Mouse (Mus musculus): Measurements from ENCODE around the gene Klk5. TPM values are rescaled to one million over a fixed set of nuclear protein-coding genes. Genes with fewer than 3 reads are reported as not detected.

Klk5 gene
- polyA plus RNA-seq, 1 experiment from 2014 or later, result not detected

DNA sequence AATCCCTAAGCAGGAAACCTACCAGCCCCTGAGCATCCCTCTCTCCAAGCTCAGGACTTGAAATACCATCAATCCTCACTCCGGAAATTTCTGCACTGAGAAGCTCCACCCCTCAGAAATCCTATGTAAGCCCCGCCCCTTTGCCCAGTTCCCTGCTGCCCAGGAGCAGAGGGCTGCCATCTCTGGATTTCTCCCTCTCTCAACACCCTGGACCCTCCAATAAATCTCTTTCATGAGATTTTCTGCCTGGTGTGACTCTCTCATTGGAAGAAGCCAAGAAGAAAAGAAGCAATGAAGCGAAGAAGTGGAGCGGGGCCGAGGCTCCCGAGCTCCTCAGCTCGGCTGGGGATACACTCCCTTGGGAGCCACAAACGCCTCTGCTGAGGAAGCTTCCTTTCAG, 18.6 kb downstream of the Klk5 start:
- no peaks in the 10 kb centered on the region for H3K4me1 ChIP-seq (ENCODE audit: control insufficient read depth, insufficient read depth, low read length)
- H3K27me3 ChIP-seq (replicated peaks; ENCODE audit: control insufficient read depth, insufficient read depth, low read length), result no peaks in the 10 kb centered on the region
- no peak overlapping the region for H3K4me2 ChIP-seq (ENCODE audit: low read depth, low read length)
- no peak overlapping the region for H3K9ac ChIP-seq (ENCODE audit: low read depth, low read length)
- no peaks in the 10 kb centered on the region for H3K9me3 ChIP-seq (ENCODE audit: control insufficient read depth, low read length)
- no peak overlapping the region for H3K4me3 ChIP-seq (ENCODE audit: low read length)
- no peaks in the 10 kb centered on the region for H3K36me3 ChIP-seq (ENCODE audit: control insufficient read depth, insufficient read depth, low read length)
- WGBS, result 72% methylated on average over 8 of the region's 8 CpGs
- no peak overlapping the region for H3K27ac ChIP-seq (ENCODE audit: low read length)
- no peak for ATAC-seq

DNA sequence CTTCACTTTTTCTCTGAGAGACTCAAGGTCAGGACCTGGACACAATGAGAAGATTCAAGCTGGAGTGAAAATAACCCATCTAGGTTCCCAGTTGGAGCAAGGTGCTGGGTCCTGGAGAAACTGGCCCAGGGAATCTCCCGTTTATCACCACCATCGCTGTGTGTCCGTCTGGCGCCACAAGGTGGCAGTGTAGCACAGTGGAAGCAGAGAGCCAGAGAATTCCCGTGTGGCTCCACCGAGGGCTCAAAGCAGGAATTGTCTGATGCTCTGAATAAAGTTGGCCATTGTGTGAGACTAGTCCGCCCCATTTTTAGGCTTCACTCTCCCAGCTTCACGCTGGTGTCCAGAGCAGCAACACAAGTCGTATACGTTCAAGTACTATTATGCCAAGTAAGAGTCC, 31.5 kb downstream of the Klk5 start:
- no peak overlapping the region for H3K27ac ChIP-seq (ENCODE audit: low read length)
- no peaks in the 10 kb centered on the region for H3K9me3 ChIP-seq (ENCODE audit: control insufficient read depth, low read length)
- H3K4me1 ChIP-seq (ENCODE audit: control insufficient read depth, insufficient read depth, low read length), result no peaks in the 10 kb centered on the region
- no peak overlapping the region for H3K4me3 ChIP-seq (ENCODE audit: low read length)
- ATAC-seq, result no peak
- no peaks in the 10 kb centered on the region for H3K27me3 ChIP-seq (replicated peaks; ENCODE audit: control insufficient read depth, insufficient read depth, low read length)
- no peaks in the 10 kb centered on the region for H3K36me3 ChIP-seq (ENCODE audit: control insufficient read depth, insufficient read depth, low read length)
- WGBS, result 7% methylated on average over 10 of the region's 10 CpGs
- no peak overlapping the region for H3K4me2 ChIP-seq (ENCODE audit: low read depth, low read length)
- H3K9ac ChIP-seq (ENCODE audit: low read depth, low read length), result no peak overlapping the region

DNA sequence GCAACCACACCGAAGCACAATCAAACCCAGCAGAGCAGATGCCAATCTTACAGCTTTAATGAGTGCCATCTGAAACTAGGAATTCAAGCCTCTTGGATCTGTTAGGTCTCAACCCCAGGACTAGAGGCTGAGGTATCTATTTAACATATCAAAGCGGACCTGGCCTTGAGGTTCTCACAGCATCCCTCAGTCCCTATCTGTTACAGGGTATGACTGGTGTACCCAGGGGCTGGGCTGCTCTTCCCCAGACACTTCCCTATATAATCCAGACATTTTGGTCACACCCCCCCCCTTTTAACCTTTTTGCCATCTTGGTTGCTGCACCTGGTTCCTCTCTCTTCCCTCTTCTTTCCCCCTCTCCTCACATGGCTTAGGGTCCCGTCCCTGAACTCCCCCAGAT, 31.9 kb downstream of the Klk5 start:
- no peaks in the 10 kb centered on the region for H3K27me3 ChIP-seq (replicated peaks; ENCODE audit: control insufficient read depth, insufficient read depth, low read length)
- no peaks in the 10 kb centered on the region for H3K9me3 ChIP-seq (ENCODE audit: control insufficient read depth, low read length)
- no peak overlapping the region for H3K4me3 ChIP-seq (ENCODE audit: low read length)
- no peaks in the 10 kb centered on the region for H3K4me1 ChIP-seq (ENCODE audit: control insufficient read depth, insufficient read depth, low read length)
- no peak overlapping the region for H3K9ac ChIP-seq (ENCODE audit: low read depth, low read length)
- no peak overlapping the region for H3K27ac ChIP-seq (ENCODE audit: low read length)
- ATAC-seq, result no peak
- WGBS, result 85% methylated on average over 3 of the region's 3 CpGs
- no peak overlapping the region for H3K4me2 ChIP-seq (ENCODE audit: low read depth, low read length)
- H3K36me3 ChIP-seq (ENCODE audit: control insufficient read depth, insufficient read depth, low read length), result no peaks in the 10 kb centered on the region

DNA sequence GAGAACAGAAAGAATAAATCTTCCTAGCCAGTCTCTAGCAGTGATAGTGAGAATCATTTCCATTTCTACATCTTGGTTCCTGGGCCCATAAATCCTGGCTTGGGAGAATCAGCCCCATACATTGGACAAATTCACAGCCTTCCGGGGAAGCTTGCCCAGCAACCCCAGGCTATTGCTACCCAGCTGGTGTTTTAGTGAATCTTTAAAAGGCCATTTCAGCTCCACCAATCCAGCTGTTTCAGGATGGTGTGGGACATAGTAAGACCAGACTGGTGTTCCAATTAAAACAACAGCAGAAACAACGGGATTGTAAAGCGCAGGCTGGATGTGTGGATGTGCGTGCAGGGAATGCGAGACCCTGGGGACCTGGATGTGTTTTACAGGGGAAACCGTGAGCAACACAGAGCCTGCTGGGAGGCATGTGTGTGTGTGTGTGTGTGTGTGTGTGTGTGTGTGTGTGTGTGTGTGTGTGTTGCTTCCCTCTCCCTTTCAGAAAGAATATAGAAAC, 33.2 kb downstream of the Klk5 start:
- Histone ChIP-seq H3K27me3 (replicated peaks; ENCODE audit: control insufficient read depth, insufficient read depth, low read length) (no peaks in the 10 kb centered on the region), H3K36me3 (ENCODE audit: control insufficient read depth, insufficient read depth, low read length) (no peaks in the 10 kb centered on the region), H3K9ac (ENCODE audit: low read depth, low read length) (no peak overlapping the region), H3K9me3 (ENCODE audit: control insufficient read depth, low read length) (no peaks in the 10 kb centered on the region), H3K4me3 (ENCODE audit: low read length) (no peak overlapping the region), H3K27ac (ENCODE audit: low read length) (no peak overlapping the region), H3K4me2 (ENCODE audit: low read depth, low read length) (no peak overlapping the region), H3K4me1 (ENCODE audit: control insufficient read depth, insufficient read depth, low read length) (no peaks in the 10 kb centered on the region)
- WGBS, result 78% methylated on average over 6 of the region's 6 CpGs
- ATAC-seq, result no peak

DNA sequence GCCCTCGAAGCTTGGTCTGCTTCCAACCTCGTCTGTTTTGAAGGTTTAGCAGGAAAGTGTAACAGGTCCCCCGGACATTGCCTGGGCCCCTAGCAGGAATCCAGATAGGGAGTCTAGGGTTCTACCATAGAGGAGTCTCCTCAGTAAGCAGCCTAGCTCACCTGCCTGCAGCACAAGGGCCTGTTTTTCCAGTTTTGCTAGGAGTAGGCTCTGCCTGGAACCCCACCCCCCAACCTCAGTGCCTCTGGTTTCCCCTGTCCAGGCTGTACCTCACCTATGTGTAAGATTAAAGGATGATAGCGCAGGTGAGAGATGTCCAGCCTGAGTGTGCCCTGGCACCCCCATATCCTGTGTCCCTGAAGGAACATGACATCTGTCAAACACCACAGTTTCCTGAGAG, 34.7 kb downstream of the Klk5 start:
- no peak overlapping the region for H3K27ac ChIP-seq (ENCODE audit: low read length)
- peak; percentile 80 for ATAC-seq
- H3K9me3 ChIP-seq (ENCODE audit: control insufficient read depth, low read length), result no peaks in the 10 kb centered on the region
- no peak overlapping the region for H3K4me3 ChIP-seq (ENCODE audit: low read length)
- no peaks in the 10 kb centered on the region for H3K4me1 ChIP-seq (ENCODE audit: control insufficient read depth, insufficient read depth, low read length)
- no peaks in the 10 kb centered on the region for H3K36me3 ChIP-seq (ENCODE audit: control insufficient read depth, insufficient read depth, low read length)
- H3K27me3 ChIP-seq (replicated peaks; ENCODE audit: control insufficient read depth, insufficient read depth, low read length), result no peaks in the 10 kb centered on the region
- H3K9ac ChIP-seq (ENCODE audit: low read depth, low read length), result no peak overlapping the region
- 58% methylated on average over 4 of the region's 4 CpGs for WGBS
- H3K4me2 ChIP-seq (ENCODE audit: low read depth, low read length), result no peak overlapping the region

DNA sequence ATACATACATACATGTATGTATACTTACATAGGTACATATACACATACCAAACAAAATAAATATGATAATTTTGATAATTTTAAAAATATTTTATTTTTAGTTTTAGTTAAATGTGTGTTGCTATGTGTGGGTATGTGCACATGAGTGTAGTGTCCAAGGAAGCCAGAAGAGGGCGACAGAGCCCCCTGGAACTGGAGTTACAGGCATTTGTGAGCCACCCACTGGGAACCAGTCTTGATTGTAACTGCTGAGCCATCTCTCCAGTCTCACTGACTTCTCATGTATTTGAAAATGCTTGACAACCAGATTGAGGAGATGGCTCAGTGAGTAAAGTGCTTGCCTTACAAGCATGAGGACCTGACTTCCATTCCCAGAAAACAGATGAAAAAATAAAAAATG, 36.5 kb downstream of the Klk5 start:
- H3K36me3 ChIP-seq (ENCODE audit: control insufficient read depth, insufficient read depth, low read length), result no peaks in the 10 kb centered on the region
- H3K9me3 ChIP-seq (ENCODE audit: control insufficient read depth, low read length), result no peaks in the 10 kb centered on the region
- 47% methylated on average over 1 of the region's 1 CpGs for WGBS
- 0 out of 2 replicates have a peak, but pooled peaks cover 2% of the 10 kb centered on the region for H3K27me3 ChIP-seq (replicated peaks; ENCODE audit: control insufficient read depth, insufficient read depth, low read length)
- no peak overlapping the region for H3K4me2 ChIP-seq (ENCODE audit: low read depth, low read length)
- ATAC-seq, result no peak
- no peak overlapping the region for H3K27ac ChIP-seq (ENCODE audit: low read length)
- no peak overlapping the region for H3K9ac ChIP-seq (ENCODE audit: low read depth, low read length)
- H3K4me3 ChIP-seq (ENCODE audit: low read length), result no peak overlapping the region
- H3K4me1 ChIP-seq (ENCODE audit: control insufficient read depth, insufficient read depth, low read length), result no peaks in the 10 kb centered on the region

DNA sequence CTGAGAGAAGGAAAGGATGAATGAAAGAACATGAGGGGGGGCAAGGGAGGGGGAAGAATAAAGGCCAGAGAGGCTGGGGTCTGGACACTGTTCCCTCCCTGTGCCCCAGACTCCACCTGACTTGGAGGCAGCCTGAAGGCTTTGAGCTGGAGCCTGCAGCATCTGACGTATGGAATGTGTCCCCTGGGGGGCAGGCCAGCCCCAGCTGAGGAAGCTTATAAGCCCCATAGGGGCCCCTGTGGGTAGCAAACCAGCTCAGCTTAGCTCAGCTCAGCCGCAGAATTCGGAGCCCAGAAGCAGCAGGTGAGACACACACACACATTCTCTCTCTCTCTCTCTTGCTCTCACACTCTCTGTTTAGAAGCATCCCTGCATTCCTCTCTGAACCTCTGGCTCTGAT, 39.1 kb downstream of the Klk5 start, which contains the start of gene Klk4:
Gene Klk4, plus strand, starts transcription at position 249 of the 400 bp plus-strand sequence.
- no peaks in the 10 kb centered on the region for H3K9me3 ChIP-seq (ENCODE audit: control insufficient read depth, low read length)
- no peak within 1 kb of the TSS for H3K9ac ChIP-seq (ENCODE audit: low read depth, low read length)
- H3K4me1 ChIP-seq (ENCODE audit: control insufficient read depth, insufficient read depth, low read length), result no peaks in the 10 kb centered on the region
- 0 out of 2 replicates have a peak, but pooled peaks cover 2% of the 10 kb centered on the region for H3K27me3 ChIP-seq (replicated peaks; ENCODE audit: control insufficient read depth, insufficient read depth, low read length)
- no peak within 1 kb of the TSS for H3K27ac ChIP-seq (ENCODE audit: low read length)
- no peaks in the 10 kb centered on the region for H3K36me3 ChIP-seq (ENCODE audit: control insufficient read depth, insufficient read depth, low read length)
- 14% methylated on average over 3 of the region's 3 CpGs for WGBS
- no peak within 1 kb of the TSS for H3K4me3 ChIP-seq (ENCODE audit: low read length)
- ATAC-seq, result no peak
- H3K4me2 ChIP-seq (ENCODE audit: low read depth, low read length), result no peak within 1 kb of the TSS

DNA sequence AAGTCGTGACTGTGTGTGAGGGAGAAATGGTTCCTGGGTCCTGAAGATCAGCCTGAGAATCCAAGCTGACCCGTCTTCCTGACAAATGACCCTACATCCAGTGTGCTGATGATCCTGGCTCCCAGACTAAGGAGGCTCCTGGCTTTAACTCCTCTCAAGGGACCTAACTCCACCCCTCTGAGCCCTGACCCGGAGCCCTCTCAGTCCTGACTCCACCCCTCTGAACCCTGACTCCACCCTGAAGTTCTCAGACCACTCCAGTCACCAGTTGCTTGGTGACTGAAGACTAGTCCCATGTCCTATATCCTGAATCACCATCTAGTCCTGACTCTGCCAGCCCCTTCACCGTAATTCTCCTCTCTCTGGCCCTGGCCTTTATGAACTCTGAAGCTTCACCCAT, 40.6 kb downstream of the Klk5 start:
- Histone ChIP-seq H3K9ac (ENCODE audit: low read depth, low read length) (no peak overlapping the region), H3K27ac (ENCODE audit: low read length) (no peak overlapping the region), H3K27me3 (replicated peaks; ENCODE audit: control insufficient read depth, insufficient read depth, low read length) (0 out of 2 replicates have a peak, but pooled peaks cover 2% of the 10 kb centered on the region), H3K4me1 (ENCODE audit: control insufficient read depth, insufficient read depth, low read length) (no peaks in the 10 kb centered on the region), H3K9me3 (ENCODE audit: control insufficient read depth, low read length) (no peaks in the 10 kb centered on the region), H3K4me3 (ENCODE audit: low read length) (no peak overlapping the region), H3K36me3 (ENCODE audit: control insufficient read depth, insufficient read depth, low read length) (no peaks in the 10 kb centered on the region), H3K4me2 (ENCODE audit: low read depth, low read length) (no peak overlapping the region)
- no peak for ATAC-seq
- WGBS, result 21% methylated on average over 4 of the region's 4 CpGs

DNA sequence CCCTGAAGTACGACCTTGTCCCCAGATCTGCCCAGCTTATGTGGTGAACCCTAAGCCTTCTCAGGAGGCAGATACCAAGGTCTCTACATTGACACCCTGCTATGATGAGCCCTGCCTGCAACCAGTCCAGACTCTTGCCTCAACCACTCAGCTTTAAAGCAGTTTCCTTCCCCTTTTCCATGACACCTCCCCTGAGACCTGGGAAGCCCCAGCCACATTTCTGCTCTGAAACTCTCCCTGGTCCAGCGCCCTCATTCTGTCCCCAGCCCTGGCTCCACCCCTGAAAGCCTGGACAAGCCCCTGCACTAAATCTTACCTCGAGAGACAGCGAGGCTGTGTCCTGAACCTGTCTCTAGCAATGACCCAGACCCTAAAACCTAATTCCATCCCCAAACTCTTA, 41.0 kb downstream of the Klk5 start:
- no peaks in the 10 kb centered on the region for H3K9me3 ChIP-seq (ENCODE audit: control insufficient read depth, low read length)
- no peak for ATAC-seq

DNA sequence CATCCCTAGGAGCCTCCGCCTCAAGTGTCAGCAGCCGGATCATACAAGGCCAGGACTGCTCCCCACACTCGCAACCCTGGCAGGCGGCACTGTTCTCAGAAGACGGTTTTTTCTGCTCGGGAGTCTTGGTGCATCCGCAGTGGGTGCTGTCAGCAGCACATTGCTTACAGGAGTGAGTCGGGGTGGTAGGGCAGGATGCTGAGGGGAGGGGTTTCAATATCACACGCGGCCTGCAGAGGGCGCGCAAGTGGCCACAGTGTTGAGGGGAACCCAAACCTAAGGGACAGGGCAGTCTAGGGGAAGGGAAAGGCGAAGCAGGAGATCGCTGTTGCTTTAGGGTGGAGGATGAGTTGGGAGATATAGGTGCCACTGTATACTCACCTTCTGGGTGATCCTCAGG, 41.8 kb downstream of the Klk5 start:
- 14% methylated on average over 14 of the region's 14 CpGs for WGBS
- H3K4me2 ChIP-seq (ENCODE audit: low read depth, low read length), result peak overlapping the region; percentile 30; the same call in 1 of the 2 replicates
- ATAC-seq, result no peak

More for the DNA sequence above, 41.0 kb downstream of the Klk5 start:
- Histone ChIP-seq H3K27ac (ENCODE audit: low read length) (no peak overlapping the region), H3K27me3 (replicated peaks; ENCODE audit: control insufficient read depth, insufficient read depth, low read length) (0 out of 2 replicates have a peak, but pooled peaks cover 2% of the 10 kb centered on the region), H3K4me2 (ENCODE audit: low read depth, low read length) (no peak overlapping the region), H3K9ac (ENCODE audit: low read depth, low read length) (no peak overlapping the region), H3K4me1 (ENCODE audit: control insufficient read depth, insufficient read depth, low read length) (no peaks in the 10 kb centered on the region), H3K4me3 (ENCODE audit: low read length) (no peak overlapping the region), H3K36me3 (ENCODE audit: control insufficient read depth, insufficient read depth, low read length) (no peaks in the 10 kb centered on the region)
- 25% methylated on average over 4 of the region's 4 CpGs for WGBS

More for the DNA sequence above, 41.8 kb downstream of the Klk5 start:
- 0 out of 2 replicates have a peak, but pooled peaks cover 2% of the 10 kb centered on the region for H3K27me3 ChIP-seq (replicated peaks; ENCODE audit: control insufficient read depth, insufficient read depth, low read length)
- no peak overlapping the region for H3K4me3 ChIP-seq (ENCODE audit: low read length)
- H3K4me1 ChIP-seq (ENCODE audit: control insufficient read depth, insufficient read depth, low read length), result no peaks in the 10 kb centered on the region
- H3K36me3 ChIP-seq (ENCODE audit: control insufficient read depth, insufficient read depth, low read length), result no peaks in the 10 kb centered on the region
- no peaks in the 10 kb centered on the region for H3K9me3 ChIP-seq (ENCODE audit: control insufficient read depth, low read length)
- no peak overlapping the region for H3K9ac ChIP-seq (ENCODE audit: low read depth, low read length)
- H3K27ac ChIP-seq (ENCODE audit: low read length), result no peak overlapping the region

All from intestine, embryonic 16.5 days (tissue).